Mouse (Mus musculus) fibroblast of lung, adult 2 months (primary cell): ENCODE measurements around the gene Bank1.
"Not testable (repeated sequence)": the region's sequence is repeated elsewhere in the genome, so short reads cannot be mapped to it uniquely, and the experiment has no call there.

ENCODE experiments used
- DNase-seq: peaks from one replicate; pipeline ENCODE4 v3.0.0-alpha.2; 2011; ENCODE audit warnings: low read depth

Gene Bank1

GRCm38 (mm10) chr3:136325783-136326182 lies at the start of gene Bank1:
Bank1 (minus strand) TSS chr3:136326066.
- DNase-seq = no peak

GRCm38 (mm10) chr3:136369916-136370315 lies 44.0 kb upstream of the Bank1 start:
- no peak for DNase-seq

GRCm38 (mm10) chr3:136369466-136369865 lies 43.6 kb upstream of the Bank1 start:
- no peak for DNase-seq

- no peak for DNase-seq
Observed at GRCm38 (mm10) chr3:136368505-136368999, 42.7 kb upstream of the Bank1 start.

- DNase-seq = no peak
Observed at GRCm38 (mm10) chr3:136349690-136350089, 23.8 kb upstream of the Bank1 start.

- DNase-seq = peak; percentile 11
Observed at GRCm38 (mm10) chr3:136348611-136349010, 22.7 kb upstream of the Bank1 start.

GRCm38 (mm10) chr3:136347277-136347676 lies 21.4 kb upstream of the Bank1 start:
- no peak for DNase-seq

GRCm38 (mm10) chr3:136341911-136342310 lies 16.0 kb upstream of the Bank1 start:
- no peak for DNase-seq

- no peak for DNase-seq
Observed at GRCm38 (mm10) chr3:136339896-136340295, 14.0 kb upstream of the Bank1 start.

GRCm38 (mm10) chr3:136331135-136331534 lies 5.3 kb upstream of the Bank1 start:
- DNase-seq = no peak

- DNase-seq = no peak
Observed at GRCm38 (mm10) chr3:136330043-136330442, 4.2 kb upstream of the Bank1 start.

GRCm38 (mm10) chr3:136329133-136329532 lies 3.3 kb upstream of the Bank1 start:
- no peak for DNase-seq

- not testable (repeated sequence) for DNase-seq
Observed at GRCm38 (mm10) chr3:136324716-136325115, 1.1 kb downstream of the Bank1 start.

- DNase-seq = no peak
Observed at GRCm38 (mm10) chr3:136321936-136322335, 3.9 kb downstream of the Bank1 start.

GRCm38 (mm10) chr3:136308487-136308886 lies 17.4 kb downstream of the Bank1 start:
- no peak for DNase-seq

GRCm38 (mm10) chr3:136306564-136307158 lies 19.2 kb downstream of the Bank1 start:
- DNase-seq = no peak

- no peak for DNase-seq
Observed at GRCm38 (mm10) chr3:136302541-136302940, 23.3 kb downstream of the Bank1 start.

GRCm38 (mm10) chr3:136300810-136301209 lies 25.1 kb downstream of the Bank1 start:
- not testable (repeated sequence) for DNase-seq

GRCm38 (mm10) chr3:136297355-136297754 lies 28.5 kb downstream of the Bank1 start:
- no peak for DNase-seq

- DNase-seq = no peak
Observed at GRCm38 (mm10) chr3:136295250-136295649, 30.6 kb downstream of the Bank1 start.

GRCm38 (mm10) chr3:136287883-136288282 lies 38.0 kb downstream of the Bank1 start:
- DNase-seq = no peak

- DNase-seq = no peak
Observed at GRCm38 (mm10) chr3:136264969-136265595, 60.8 kb downstream of the Bank1 start.

- DNase-seq = no peak
Observed at GRCm38 (mm10) chr3:136257761-136258160, 68.1 kb downstream of the Bank1 start.

GRCm38 (mm10) chr3:136254713-136255112 lies 71.2 kb downstream of the Bank1 start:
- no peak for DNase-seq
